Mouse (Mus musculus) heart, adult 8-10 months (tissue): ENCODE measurements around the gene Spsb2. TPM values are rescaled to one million over a fixed set of nuclear protein-coding genes. Genes with fewer than 3 reads are reported as not detected.
"Not testable (repeated sequence)": the region's sequence is repeated elsewhere in the genome, so short reads cannot be mapped to it uniquely, and the experiment has no call there.

Experiments
- DNase-seq: peaks from one replicate; pipeline ENCODE4 v3.0.0; 2022; ENCODE audit warnings: low spot score
- total RNA-seq, 4 experiments: library from RNA; stranded (reverse); gene quantifications; 2 replicates each; pipeline ENCODE4 v1.2.4; 2022

The Spsb2 gene
- total RNA-seq, 4 experiments from 2014 or later, result 2.0 to 5.8 (median 3.2) TPM

GRCm38 (mm10) chr6:124802400-124802799, 6.1 kb upstream of the Spsb2 start:
- not testable (repeated sequence) for DNase-seq

- DNase-seq, result no peak
Observed at GRCm38 (mm10) chr6:124803061-124803460, 5.4 kb upstream of the Spsb2 start.

GRCm38 (mm10) chr6:124803691-124804090, 4.8 kb upstream of the Spsb2 start:
- not testable (repeated sequence) for DNase-seq

GRCm38 (mm10) chr6:124804341-124804740, 4.1 kb upstream of the Spsb2 start:
- DNase-seq, result no peak

GRCm38 (mm10) chr6:124805341-124806321, 2.8 kb upstream of the Spsb2 start:
- peak; percentile 92 for DNase-seq

- DNase-seq, result no peak
Observed at GRCm38 (mm10) chr6:124806446-124807140, 1.9 kb upstream of the Spsb2 start.

GRCm38 (mm10) chr6:124807366-124807765, 1.1 kb upstream of the Spsb2 start:
- DNase-seq, result no peak

GRCm38 (mm10) chr6:124807986-124808357, 489 bp upstream of the Spsb2 start:
- no peak for DNase-seq

GRCm38 (mm10) chr6:124809052-124809774, 752 bp downstream of the Spsb2 start:
- peak; percentile 79 for DNase-seq

GRCm38 (mm10) chr6:124809775-124810538, 1.5 kb downstream of the Spsb2 start:
- DNase-seq, result no peak

GRCm38 (mm10) chr6:124810566-124811402, 2.3 kb downstream of the Spsb2 start:
- DNase-seq, result not testable (repeated sequence)

- DNase-seq, result no peak
Observed at GRCm38 (mm10) chr6:124811403-124811665, 2.9 kb downstream of the Spsb2 start.

GRCm38 (mm10) chr6:124811701-124812560, 3.5 kb downstream of the Spsb2 start:
- DNase-seq, result no peak

- DNase-seq, result no peak
Observed at GRCm38 (mm10) chr6:124812848-124813247, 4.4 kb downstream of the Spsb2 start.

- no peak for DNase-seq
Observed at GRCm38 (mm10) chr6:124813496-124813895, 5.0 kb downstream of the Spsb2 start.

GRCm38 (mm10) chr6:124813933-124814332, 5.5 kb downstream of the Spsb2 start, which contains the start of gene Tpi1:
Gene Tpi1 (minus strand): TSS chr6:124814296.
- peak; percentile 94 for DNase-seq

GRCm38 (mm10) chr6:124814448-124814847, 6.0 kb downstream of the Spsb2 start:
- no peak for DNase-seq

GRCm38 (mm10) chr6:124814858-124815774, 6.7 kb downstream of the Spsb2 start:
- DNase-seq, result no peak
